Mouse (Mus musculus) T-cell, adult 66 days (primary cell): Measurements from ENCODE around the gene Cnksr1. TPM values are rescaled to one million over a fixed set of nuclear protein-coding genes. Genes with fewer than 3 reads are reported as not detected.

Source experiments
- total RNA-seq, 2 experiments: library from RNA; stranded (reverse); gene quantifications; 3 replicates in 1 of 2; 4 replicates in 1 of 2; pipeline ENCODE4 v1.2.4; 2023

The Cnksr1 gene
- total RNA-seq = 1 to 10 TPM in 1 of 2 experiments, under 1 TPM in 1; 0.24 to 1.1 TPM

DNA sequence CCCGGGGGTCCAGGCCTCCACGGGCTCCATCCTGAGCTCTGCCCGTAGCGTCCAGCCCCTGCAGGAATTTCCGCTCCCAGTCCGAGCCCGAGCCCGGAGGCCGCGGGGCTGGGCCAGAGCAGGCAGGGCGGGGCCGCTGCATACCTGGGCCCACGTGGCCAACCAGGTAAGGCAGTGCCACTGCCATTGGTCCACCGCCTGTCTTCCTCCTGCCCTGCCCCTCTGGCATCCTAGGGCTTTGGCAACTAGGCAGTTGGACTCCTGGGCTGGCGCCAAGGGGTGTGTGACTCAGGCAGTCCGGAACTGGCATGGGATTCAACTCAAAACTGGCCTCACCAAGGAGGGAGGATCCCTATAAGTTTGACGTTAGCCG, at the start of gene Cnksr1:
TSS of gene Cnksr1 (minus strand) at position 121 of the 373 bp plus-strand sequence.

DNA sequence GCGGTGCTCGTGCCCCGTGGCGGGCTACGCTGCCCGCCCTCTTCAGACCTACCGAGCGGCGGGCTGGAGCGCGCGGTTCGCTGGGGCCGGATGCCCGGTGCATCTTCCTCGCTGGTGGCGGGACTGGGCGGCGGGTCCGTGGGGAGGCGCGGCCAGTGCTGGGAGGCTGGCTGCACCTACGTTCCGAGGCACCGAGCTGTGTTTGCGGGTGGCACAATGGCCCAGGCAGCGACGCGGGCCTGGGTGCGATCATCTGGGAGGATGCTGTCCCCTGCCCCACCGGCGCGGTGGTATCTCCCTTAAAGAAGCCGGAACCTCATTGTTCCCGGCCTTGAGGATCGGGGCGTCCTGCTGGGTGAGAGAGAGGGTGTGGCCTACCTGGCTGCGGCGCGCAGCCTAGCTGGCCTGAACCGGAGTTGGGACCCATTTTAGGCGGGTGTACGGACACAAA, 49.4 kb upstream of the Cnksr1 start, which contains the start of gene Pdik1l:
TSS of gene Pdik1l (minus strand) at position 321 of the 451 bp plus-strand sequence.

DNA sequence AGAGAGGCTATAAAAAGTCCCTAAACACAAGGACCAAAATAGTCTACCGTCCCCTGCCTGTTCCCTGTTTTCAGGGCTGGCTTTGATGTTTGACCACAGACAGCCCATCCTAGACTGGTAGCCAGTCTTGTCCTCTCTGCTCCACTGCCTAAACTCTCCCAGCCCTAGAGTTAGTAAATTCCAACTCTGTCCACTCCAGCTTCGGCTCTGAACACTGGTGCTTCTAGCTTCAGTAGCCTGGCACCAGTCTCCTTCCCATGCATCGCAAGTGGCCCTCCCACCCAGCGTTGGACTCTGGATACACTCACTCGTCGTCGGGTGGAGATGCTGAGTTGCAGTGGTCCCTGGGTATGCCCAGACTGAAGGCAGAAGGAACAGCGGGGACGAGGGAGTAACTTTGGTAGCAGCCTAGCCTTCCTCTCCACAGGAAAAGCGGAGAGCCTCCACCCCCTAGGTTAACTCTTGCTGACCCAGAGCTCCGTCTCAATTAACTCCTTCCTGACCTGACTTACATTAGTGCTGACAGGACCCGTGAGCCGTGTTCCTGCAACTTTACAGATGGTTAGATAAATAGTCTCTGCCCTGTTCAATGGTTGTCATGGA, 15.6 kb upstream of the Cnksr1 start, which contains the start of gene Grrp1:
TSS of gene Grrp1 (minus strand) at position 385 of the 603 bp plus-strand sequence.

DNA sequence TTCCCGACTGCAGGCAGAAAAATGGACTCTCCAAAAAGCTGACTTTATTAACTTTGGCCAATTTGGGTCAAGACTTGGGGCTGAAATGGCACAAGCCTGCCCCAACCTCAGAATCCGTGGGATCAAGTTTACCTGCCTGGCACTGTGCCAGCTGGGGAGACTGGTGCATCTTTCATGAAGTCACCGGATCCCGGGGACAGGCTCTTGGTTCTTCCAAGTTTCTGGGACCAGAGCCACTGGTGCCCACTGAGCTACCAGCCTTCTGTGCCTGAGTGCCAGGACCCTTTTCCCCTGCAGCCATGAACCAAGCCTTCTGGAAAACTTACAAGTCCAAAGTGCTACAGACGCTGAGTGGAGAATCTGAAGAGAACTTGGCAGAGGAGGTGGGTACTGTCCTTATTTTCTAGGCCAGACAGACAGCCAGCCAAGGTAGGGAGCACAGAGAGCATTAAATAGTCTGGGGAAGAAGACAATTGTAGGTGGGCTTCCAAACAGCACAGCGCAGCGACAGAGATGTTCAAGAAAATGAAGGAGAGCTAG, 8.6 kb upstream of the Cnksr1 start, which contains the start of gene Gm30191:
TSS of gene Gm30191 (plus strand) at position 217 of the 540 bp plus-strand sequence.

DNA sequence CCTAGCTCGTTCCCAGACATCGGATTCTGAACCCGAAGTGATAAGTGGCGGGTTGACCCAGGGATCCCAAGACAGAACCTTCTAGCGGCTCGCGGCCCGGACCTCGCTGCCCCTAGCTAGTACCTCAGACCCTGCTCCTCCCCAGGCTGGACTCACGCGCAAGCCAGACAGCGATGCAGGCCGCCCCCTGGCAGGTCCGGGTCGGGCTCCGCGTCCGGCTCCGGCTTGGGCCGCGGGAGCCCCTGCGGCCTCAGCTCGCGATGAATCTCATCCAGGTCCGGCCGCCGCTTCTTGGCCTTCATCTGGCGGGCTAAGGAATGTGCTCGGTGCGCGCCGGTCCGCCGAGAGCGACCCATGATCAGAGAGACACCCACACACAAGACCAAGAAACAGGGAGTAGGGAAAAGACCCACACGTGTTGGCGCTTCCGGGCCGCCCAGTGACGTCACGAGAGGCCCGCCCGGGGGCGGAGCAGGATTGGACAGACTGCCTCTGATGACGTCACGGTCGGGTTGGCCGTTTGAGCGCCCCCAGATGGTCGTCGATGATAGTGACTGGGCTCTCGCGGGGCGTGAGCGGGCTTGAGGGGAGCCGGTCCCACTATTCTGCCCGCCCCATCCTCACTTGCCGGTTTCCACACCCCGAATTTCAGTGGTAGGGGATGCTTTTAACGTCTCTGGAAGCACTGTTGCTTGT, 7.1 kb upstream of the Cnksr1 start, which contains the start of gene Zfp593:
TSS of gene Zfp593 (minus strand) at position 445 of the 696 bp plus-strand sequence.

DNA sequence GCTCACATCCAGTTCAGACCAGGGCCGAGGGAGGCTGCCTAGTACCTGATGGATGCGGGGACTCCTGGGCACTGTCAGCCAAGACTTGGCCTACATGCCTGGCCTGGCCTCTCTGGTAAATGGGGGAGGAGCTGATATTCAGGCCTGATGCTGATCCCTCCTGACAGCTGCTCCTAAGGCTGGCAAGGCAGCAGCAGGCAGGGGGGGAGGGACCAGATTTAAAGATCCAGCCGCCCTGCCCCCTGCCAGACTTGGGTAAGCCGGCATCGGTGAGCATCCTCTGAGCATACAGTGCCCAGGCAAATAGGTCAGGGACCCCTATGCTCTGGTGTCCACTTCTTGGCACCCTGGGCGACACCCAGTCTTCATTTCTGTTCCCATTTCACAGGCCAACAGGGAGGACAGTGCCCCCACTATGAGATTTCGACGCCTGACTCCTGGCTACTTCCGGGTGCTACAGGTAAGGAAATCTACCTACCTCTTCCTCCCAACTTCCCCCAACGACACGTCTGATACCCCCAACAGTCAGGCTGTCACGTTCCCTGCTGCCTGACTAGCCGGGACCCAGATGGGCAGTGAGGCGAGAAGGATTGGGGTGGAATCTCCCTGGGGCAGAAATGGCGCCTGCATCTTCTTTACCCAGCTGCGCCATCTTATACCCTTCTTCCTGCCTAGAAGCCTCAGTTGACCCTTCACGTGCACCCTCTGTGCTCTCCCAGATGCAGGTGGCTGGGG, 5.5 kb upstream of the Cnksr1 start, which contains the start of gene E130218I03Rik:
TSS of gene E130218I03Rik (plus strand) at position 147 of the 735 bp plus-strand sequence.

DNA sequence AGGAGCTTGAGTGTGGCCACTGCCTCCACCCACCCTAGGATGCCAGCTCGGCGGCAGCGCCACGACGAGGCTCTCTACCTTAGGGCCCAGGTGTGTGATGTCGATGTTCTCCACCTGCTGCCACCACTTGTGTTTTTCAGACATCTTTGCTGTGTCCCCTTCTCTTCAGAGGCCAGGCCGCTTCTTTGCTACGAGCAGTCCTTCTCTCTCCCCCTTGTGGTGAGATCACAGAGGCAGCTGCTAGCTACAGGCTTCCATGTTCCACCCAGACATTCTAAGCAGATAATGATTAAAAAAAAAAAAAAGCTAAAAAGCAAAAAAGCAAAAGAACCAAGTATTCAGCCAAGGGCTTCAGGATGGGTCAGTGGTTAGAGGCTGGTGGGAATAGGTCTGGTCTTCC, 11.0 kb downstream of the Cnksr1 start, which contains the start of gene Catsper4:
TSS of gene Catsper4 (minus strand) at position 190 of the 400 bp plus-strand sequence.

DNA sequence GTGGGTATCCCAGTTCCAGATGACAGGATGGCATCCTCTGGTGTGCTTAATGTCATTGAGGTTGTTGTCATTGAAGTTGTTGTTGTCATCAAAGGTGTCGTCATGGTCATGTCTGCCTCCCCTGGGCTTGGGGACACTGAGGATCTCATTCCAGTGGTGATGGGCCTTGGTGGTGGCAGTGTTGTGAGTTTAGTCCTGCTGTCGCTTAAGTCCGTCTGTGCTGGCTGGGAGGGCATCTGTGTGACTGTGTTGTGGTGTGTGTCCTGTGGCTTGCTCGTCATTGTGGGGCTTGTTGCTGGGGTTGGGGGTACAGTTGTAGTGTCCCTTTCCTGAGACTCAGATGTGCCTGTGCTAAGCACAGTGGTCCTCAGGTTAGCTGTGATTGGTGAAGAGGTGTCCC, 35.3 kb downstream of the Cnksr1 start, which contains the start of gene Gm7534:
TSS of gene Gm7534 (minus strand) at position 101 of the 400 bp plus-strand sequence.

Other genes with a start within 250 kb of the Cnksr1 start
- 10 to 100 TPM; 28.0 to 36.4 TPM for gene Dhdds, start 237.5 kb downstream of the Cnksr1 start, total RNA-seq
- not detected for gene Lin28a, start 219.6 kb downstream of the Cnksr1 start, total RNA-seq
- 10 to 100 TPM in 1 of 2 experiments, 1 to 10 TPM in 1; 8.6 to 12.7 TPM for gene Zfp683, start 184.6 kb downstream of the Cnksr1 start, total RNA-seq
- 10 to 100 TPM; 13.0 to 13.2 TPM for gene Crybg2, start 177.6 kb downstream of the Cnksr1 start, total RNA-seq
- 1,000 to 10,000 TPM; 1,087 to 1,227 TPM for gene Cd52, start 143.3 kb downstream of the Cnksr1 start, total RNA-seq
- 100 to 1,000 TPM; 137 TPM for gene Ubxn11, start 135.8 kb downstream of the Cnksr1 start, total RNA-seq
- gene Sh3bgrl3, start 109.6 kb downstream of the Cnksr1 start, total RNA-seq = 100 to 1,000 TPM; 465 to 526 TPM
- 10 to 100 TPM; 30.8 to 34.0 TPM for gene Cep85, start 51.3 kb downstream of the Cnksr1 start, total RNA-seq
- not detected for gene Gm7534, start 35.4 kb downstream of the Cnksr1 start, total RNA-seq
- gene Catsper4, start 11.0 kb downstream of the Cnksr1 start, total RNA-seq = not detected
- gene E130218I03Rik, start 5.3 kb upstream of the Cnksr1 start, total RNA-seq = not detected
- gene Zfp593, start 7.2 kb upstream of the Cnksr1 start, total RNA-seq = 10 to 100 TPM; 23.5 to 25.1 TPM
- gene Gm30191, start 8.5 kb upstream of the Cnksr1 start, total RNA-seq = not detected
- gene Grrp1, start 15.7 kb upstream of the Cnksr1 start, total RNA-seq = not detected
- gene Pdik1l, start 49.5 kb upstream of the Cnksr1 start, total RNA-seq = 10 to 100 TPM; 13.4 to 15.6 TPM
- gene Trim63, start 76.7 kb upstream of the Cnksr1 start, total RNA-seq = not detected
- gene Slc30a2, start 104.8 kb upstream of the Cnksr1 start, total RNA-seq = not detected
- not detected for gene Extl1, start 145.5 kb upstream of the Cnksr1 start, total RNA-seq
- 1 to 10 TPM; 2.6 to 3.2 TPM for gene Pafah2, start 157.9 kb upstream of the Cnksr1 start, total RNA-seq
- gene Stmn1, start 229.9 kb upstream of the Cnksr1 start, total RNA-seq = 10 to 100 TPM; 32.6 to 50.9 TPM